Comparison of ENCODE assay signal across 17 mouse cellular contexts in genomic region chr9:121968258-121968657, GRCm38 (mm10). TPM values are rescaled to one million over a fixed set of nuclear protein-coding genes. Genes with fewer than 3 reads are reported as not detected.
DNase-seq lines count a peak whose midpoint lies in the region; ATAC-seq and TF ChIP-seq lines count a peak whose summit lies in the region.
"Had no signal": no experiment of that assay in that cellular context is flagged by ENCODE, and none has a peak within 500 bp of the region (broad histone marks: within the 10 kb centered on the region; RNA-seq: fewer than 3 reads in every experiment).

No protein-coding gene starts in this region.

- DNase-seq in kidney, adult 18-20 months: peak; percentile 18
- DNase-seq in MEL (ENCODE audit: low read depth, low spot score): peak; percentile 9
- DNase-seq in adrenal gland, adult (ENCODE audit: inconsistent age in 2 of 2, low spot score in 1 of 2): peak; percentile 74 to 85
- peak; percentile 42 for DNase-seq in lung, postnatal 10 days
- no peak for DNase-seq in layer of hippocampus, postnatal 14 days (ENCODE audit: low spot score in 2 of 2)
- no peak for DNase-seq in urinary bladder, adult 18-20 months (ENCODE audit: low spot score in 2 of 2)
- DNase-seq: cerebellum, adult 9-11 months; heart, postnatal 36 days; liver, embryonic 13.5 days; right cerebral cortex, postnatal 14 days had no signal

- H3K27ac ChIP-seq in kidney, embryonic 15.5 days: no peak overlapping the region
- no peak overlapping the region for H3K27ac ChIP-seq in MEL (ENCODE audit: control insufficient read depth, low read depth, low read length)
- H3K27ac ChIP-seq: forebrain, embryonic 15.5 days; left cerebral cortex, adult 2 months; liver, embryonic 13.5 days; midbrain, embryonic 12.5 days had no signal

- no peaks in the 10 kb centered on the region for H3K79me2 ChIP-seq in MEL (ENCODE audit: control insufficient read depth, insufficient read depth, low read length, poor library complexity)

- TF ChIP-seq EP300 in MEL (IDR thresholded peaks at IDR 0.05; ENCODE audit: low read depth in 1 of 2, low read length in 2 of 2): no peak

- WGBS in kidney, embryonic 15.5 days: 89% methylated on average over 5 of the region's 5 CpGs

- no peak overlapping the region for H3K9ac ChIP-seq in kidney, embryonic 15.5 days
- no peak overlapping the region for H3K9ac ChIP-seq in MEL (ENCODE audit: control insufficient read depth, low read depth, low read length, poor library complexity, severe bottlenecking)
- H3K9ac ChIP-seq: forebrain, embryonic 15.5 days; liver, embryonic 13.5 days; midbrain, embryonic 12.5 days had no signal

- no peak for TF ChIP-seq RAD21 in MEL (IDR thresholded peaks at IDR 0.05; ENCODE audit: low read depth, low read length)

- no peak for TF ChIP-seq POLR2A in MEL (IDR thresholded peaks at IDR 0.05; ENCODE audit: control insufficient read depth in 1 of 2, insufficient read depth in 1 of 2, low read depth in 1 of 2, low read length in 2 of 2, poor library complexity in 1 of 2)

- no peaks in the 10 kb centered on the region for H3K27me3 ChIP-seq in kidney, embryonic 15.5 days
- H3K27me3 ChIP-seq in MEL (ENCODE audit: control insufficient read depth in 1 of 2, insufficient read depth in 2 of 2, low read length in 2 of 2): no peaks in the 10 kb centered on the region
- H3K27me3 ChIP-seq: forebrain, embryonic 15.5 days; liver, embryonic 13.5 days; midbrain, embryonic 12.5 days had no signal

- 0 out of 2 replicates have a peak, but pooled peaks cover 2% of the 10 kb centered on the region for H3K4me1 ChIP-seq in kidney, embryonic 15.5 days
- no peaks in the 10 kb centered on the region for H3K4me1 ChIP-seq in MEL (ENCODE audit: control insufficient read depth in 1 of 2, insufficient read depth in 2 of 2, low read length in 2 of 2)
- H3K4me1 ChIP-seq: forebrain, embryonic 15.5 days; liver, embryonic 13.5 days; midbrain, embryonic 12.5 days had no signal

- no peak overlapping the region for H3K4me3 ChIP-seq in kidney, embryonic 15.5 days (replicated peaks)
- no peak overlapping the region for H3K4me3 ChIP-seq in MEL (ENCODE audit: control insufficient read depth in 1 of 2, insufficient read depth in 1 of 2, low read depth in 2 of 2, low read length in 2 of 2)
- H3K4me3 ChIP-seq: forebrain, embryonic 15.5 days; left cerebral cortex, adult 2 months; liver, embryonic 13.5 days; midbrain, embryonic 12.5 days had no signal

- H3K36me3 ChIP-seq in kidney, embryonic 15.5 days: no peaks in the 10 kb centered on the region
- no peaks in the 10 kb centered on the region for H3K36me3 ChIP-seq in MEL (ENCODE audit: control insufficient read depth in 1 of 2, insufficient read depth in 2 of 2, low read length in 2 of 2)
- H3K36me3 ChIP-seq: forebrain, embryonic 15.5 days; liver, embryonic 13.5 days; midbrain, embryonic 12.5 days had no signal

- no peak for ATAC-seq in kidney, embryonic 15.5 days (replicated peaks; ENCODE audit: low FRiP score)
- ATAC-seq: forebrain, embryonic 15.5 days had no signal

- H3K9me3 ChIP-seq in kidney, embryonic 15.5 days (replicated peaks): no peaks in the 10 kb centered on the region
- no peaks in the 10 kb centered on the region for H3K9me3 ChIP-seq in MEL (replicated peaks; ENCODE audit: insufficient read depth, low read length)
- H3K9me3 ChIP-seq: forebrain, embryonic 15.5 days; liver, embryonic 13.5 days; midbrain, embryonic 12.5 days had no signal

- no peak overlapping the region for H3K4me2 ChIP-seq in kidney, embryonic 15.5 days
- H3K4me2 ChIP-seq: forebrain, embryonic 15.5 days; liver, embryonic 13.5 days; midbrain, embryonic 12.5 days had no signal

- TF ChIP-seq CTCF in MEL (IDR thresholded peaks at IDR 0.05 in 2 of 3, conservative IDR thresholded peaks at IDR 0.05 in 1 of 3; ENCODE audit: control insufficient read depth in 1 of 3, insufficient read depth in 1 of 3, low read depth in 2 of 3, low read length in 3 of 3, poor library complexity in 1 of 3, severe bottlenecking in 1 of 3): no peak

TF ChIP-seq in MEL, 35 proteins besides CTCF, POLR2A, EP300 and RAD21:
- TF ChIP-seq MXI1 (IDR thresholded peaks at IDR 0.05; ENCODE audit: low read depth, low read length): no peak
- no peak for TF ChIP-seq E2F4 (IDR thresholded peaks at IDR 0.05; ENCODE audit: borderline replicate concordance, low read depth, low read length)
- TF ChIP-seq BHLHE40 (IDR thresholded peaks at IDR 0.05; ENCODE audit: borderline replicate concordance, low read depth, low read length): no peak
- no peak for TF ChIP-seq UBTF (IDR thresholded peaks at IDR 0.05; ENCODE audit: borderline replicate concordance, insufficient read depth, low read depth, low read length)
- TF ChIP-seq ZNF384 (IDR thresholded peaks at IDR 0.05; ENCODE audit: low read depth, low read length): no peak
- TF ChIP-seq MYB (IDR thresholded peaks at IDR 0.05; ENCODE audit: low read depth, low read length): no peak
- no peak for TF ChIP-seq POLR2AphosphoS5 (IDR thresholded peaks at IDR 0.05; ENCODE audit: borderline replicate concordance, low read depth, low read length)
- TF ChIP-seq POLR2AphosphoS2 (IDR thresholded peaks at IDR 0.05; ENCODE audit: low read length): no peak
- no peak for TF ChIP-seq HCFC1 (IDR thresholded peaks at IDR 0.05; ENCODE audit: low read depth, low read length)
- no peak for TF ChIP-seq USF2 (IDR thresholded peaks at IDR 0.05; ENCODE audit: borderline replicate concordance in 1 of 2, insufficient read depth in 1 of 2, low read depth in 1 of 2, low read length in 2 of 2)
- no peak for TF ChIP-seq KAT2A (conservative IDR thresholded peaks at IDR 0.05; ENCODE audit: low read depth, low read length)
- no peak for TF ChIP-seq MAFK (IDR thresholded peaks at IDR 0.05; ENCODE audit: borderline replicate concordance, low read depth, low read length)
- TF ChIP-seq CHD1 (IDR thresholded peaks at IDR 0.05; ENCODE audit: low read depth, low read length): no peak
- no peak for TF ChIP-seq MYC (IDR thresholded peaks at IDR 0.05; ENCODE audit: low read depth, low read length)

RNA-seq across cellular contexts. Expression of gene Fam198a, which starts 17.5 kb away (rescaled TPM):
- 1.1 and 2.1 TPM in 2 replicates for polyA plus RNA-seq in kidney, embryonic 15.5 days (2015; fragmentation: Nextera tagmentation; extraction: Ambion mirVana)
- 0.12 and 0.16 TPM in 2 replicates for total RNA-seq in MEL (2012; rRNA removed)
- under 1 TPM in 1 of 2 experiments, not detected in 1; 0.26 TPM for polyA plus RNA-seq in MEL (2012; ENCODE audit: insufficient read depth in 1 of 2, insufficient read length in 2 of 2, low read depth in 1 of 2, low replicate concordance in 2 of 2, missing spikeins in 1 of 2)
- total RNA-seq in layer of hippocampus, postnatal 14 days (2021): 1 to 10 TPM; 3.5 to 4.7 TPM
- total RNA-seq: granulocyte monocyte progenitor cell, adult 5-6 weeks had no signal

RNA-seq across cellular contexts. Expression of gene Pomgnt2, which starts 28.7 kb away (rescaled TPM):
- polyA plus RNA-seq in kidney, embryonic 15.5 days (2015; fragmentation: Nextera tagmentation; extraction: Ambion mirVana): 14.7 and 17.1 TPM in 2 replicates
- not detected in 2 replicates for total RNA-seq in MEL (2012; rRNA removed)
- not detected for polyA plus RNA-seq in MEL (2012; ENCODE audit: insufficient read depth in 1 of 2, insufficient read length in 2 of 2, low read depth in 1 of 2, low replicate concordance in 2 of 2, missing spikeins in 1 of 2)
- total RNA-seq in layer of hippocampus, postnatal 14 days (2021): 10 to 100 TPM; 39.0 to 39.2 TPM

RNA-seq across cellular contexts. Expression of gene Cyp8b1, which starts 52.2 kb away (rescaled TPM):
- polyA plus RNA-seq in kidney, embryonic 15.5 days (2015; fragmentation: Nextera tagmentation; extraction: Ambion mirVana): 0.10 TPM in 1 of 2 replicates, not detected in the other
- total RNA-seq in MEL (2012; rRNA removed): not detected in 2 replicates
- not detected for polyA plus RNA-seq in MEL (2012; ENCODE audit: insufficient read depth in 1 of 2, insufficient read length in 2 of 2, low read depth in 1 of 2, low replicate concordance in 2 of 2, missing spikeins in 1 of 2)
- total RNA-seq in layer of hippocampus, postnatal 14 days (2021): not detected
- total RNA-seq: granulocyte monocyte progenitor cell, adult 5-6 weeks; heart, postnatal 36 days; left cerebral cortex, adult 2 months had no signal
- polyA plus RNA-seq: embryonic facial prominence, embryonic 11.5 days; forebrain, embryonic 15.5 days; midbrain, embryonic 12.5 days; neural tube, embryonic 14.5 days had no signal

Comparison
In these comparisons a context has a peak if more than half of its experiments do, and no peak if none do; other contexts are left out.
1. DNase-seq: peak in kidney, adult 18-20 months (single experiment), MEL (single experiment), adrenal gland, adult (2 of 2) and lung, postnatal 10 days (single experiment); none in layer of hippocampus, postnatal 14 days (0 of 2) and urinary bladder, adult 18-20 months (0 of 2).
2. RNA of gene Pomgnt2, which starts 28.7 kb away (total RNA-seq): 39.0 to 39.2 TPM in layer of hippocampus, postnatal 14 days; not detected in MEL; every median in the first group is over 10 times any median in the second.